Mouse (Mus musculus): ENCODE measurements around the gene Vmn1r197. TPM values are rescaled to one million over a fixed set of nuclear protein-coding genes. Genes with fewer than 3 reads are reported as not detected.
A peak's percentile ranks its signal among the peaks of the same experiment; 100 is the strongest.
"Not testable (repeated sequence)": the region's sequence is repeated elsewhere in the genome, so short reads cannot be mapped to it uniquely, and the experiment has no call there.

Gene Vmn1r197
- not detected for total RNA-seq (2021)

DNA sequence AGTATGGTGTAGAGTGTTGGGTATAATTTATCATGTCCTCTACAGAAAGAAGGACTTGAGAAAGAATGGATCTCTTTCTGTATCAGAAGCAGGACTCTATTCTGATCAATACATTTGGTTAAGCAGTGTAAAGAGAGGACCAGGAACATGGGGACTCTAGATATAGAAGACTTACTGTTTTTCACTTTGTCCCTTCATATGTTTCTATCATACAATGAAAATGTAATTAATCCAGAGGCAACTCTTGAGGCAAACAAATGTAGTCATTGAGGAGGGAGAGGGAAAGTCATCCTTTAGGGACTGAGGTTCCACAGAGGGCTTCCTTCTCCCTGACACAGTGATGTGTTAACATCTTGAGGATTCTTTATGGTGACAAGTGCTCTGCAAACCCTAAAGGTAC is at the start of gene Vmn1r197:
Vmn1r197 (plus strand) TSS at position 301 of the 400 bp plus-strand sequence.
- intact Hi-C loops (cut with DNase I) = no loop called here
- DNase-seq = no peak

- no peak for DNase-seq
- intact Hi-C loops (cut with DNase I) = no loop called here
Observed at GRCm38 (mm10) chr13:22284578-22284977, 39.8 kb upstream of the Vmn1r197 start.

DNA sequence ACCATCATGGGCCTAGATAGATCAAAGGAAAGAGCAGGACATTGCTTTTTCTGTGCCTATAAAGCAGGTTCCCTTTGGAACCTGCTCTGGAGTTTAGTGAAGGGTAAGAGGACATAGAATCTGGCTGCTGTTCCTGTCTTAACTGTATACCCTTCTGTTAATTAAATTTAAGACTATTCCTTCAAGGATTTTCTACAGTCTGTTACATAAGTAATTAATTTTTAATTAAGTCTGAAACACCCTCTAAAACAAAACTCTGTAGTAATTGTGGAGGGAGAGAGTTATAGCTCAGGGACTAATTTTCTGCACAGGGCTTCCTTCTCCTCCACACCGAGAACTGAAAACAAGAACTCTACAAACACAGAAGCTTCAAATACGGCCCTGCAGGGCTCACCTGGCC is 34.8 kb upstream of the Vmn1r197 start, which contains the start of gene Vmn1r196:
Vmn1r196 (plus strand) TSS at position 301 of the 400 bp plus-strand sequence.
- intact Hi-C loops (cut with DNase I) = no loop called here
- DNase-seq = no peak

DNA sequence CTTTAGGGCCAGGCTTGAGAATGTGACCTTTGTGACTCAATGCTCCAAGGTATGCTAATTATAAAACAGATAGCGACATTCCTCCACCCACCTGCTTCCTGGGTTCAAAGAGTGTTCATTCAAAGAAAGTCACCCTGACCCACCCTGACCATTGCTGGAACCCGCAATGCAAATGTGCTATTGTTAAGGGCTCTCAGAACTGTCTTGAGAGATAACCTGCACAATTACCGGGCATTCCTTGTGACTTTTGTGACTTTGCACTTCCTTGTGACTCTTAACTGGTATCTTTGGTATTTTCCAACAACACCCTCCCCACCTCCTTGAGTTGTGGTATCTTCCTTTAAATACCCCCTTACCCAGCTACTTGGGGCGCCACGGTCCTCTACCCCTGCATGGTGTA is 16.3 kb upstream of the Vmn1r197 start:
- intact Hi-C loops (cut with DNase I) = loop anchor here (10.0 kb wide), 1 partner anchor 197 kb away; the partner anchor contains the start of gene Vmn1r202
- not testable (repeated sequence) for DNase-seq

GRCm38 (mm10) chr13:22315361-22315760 is 9.0 kb upstream of the Vmn1r197 start:
- intact Hi-C loops (cut with DNase I) = no loop called here

DNA sequence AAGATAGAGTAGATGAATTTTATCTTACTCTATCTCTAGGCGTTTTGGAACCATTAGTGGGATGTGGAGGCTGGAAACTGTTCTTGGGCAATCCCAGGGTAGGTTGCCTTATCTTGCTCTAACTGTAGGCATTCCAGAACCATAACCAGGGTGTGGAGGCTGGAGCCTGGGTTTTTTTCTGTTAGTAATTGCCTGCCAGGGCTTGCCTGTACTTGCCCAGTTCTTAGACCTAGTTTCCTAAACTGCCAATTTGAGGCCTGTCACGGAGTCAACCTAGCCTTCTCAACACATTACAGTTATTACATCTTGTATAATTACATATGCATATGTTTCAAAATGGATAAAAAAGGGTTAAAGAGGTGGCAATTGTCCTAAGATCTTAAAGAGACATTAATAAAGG is 7.0 kb upstream of the Vmn1r197 start:
- DNase-seq = no peak
- intact Hi-C loops (cut with DNase I) = no loop called here

More at GRCm38 (mm10) chr13:22315361-22315760, 9.0 kb upstream of the Vmn1r197 start:
- DNase-seq = no peak

GRCm38 (mm10) chr13:22320091-22320490 is 4.3 kb upstream of the Vmn1r197 start:
- intact Hi-C loops (cut with DNase I) = no loop called here
- DNase-seq = no peak

- no peak for DNase-seq
- intact Hi-C loops (cut with DNase I) = no loop called here
Observed at GRCm38 (mm10) chr13:22333269-22333668, 8.9 kb downstream of the Vmn1r197 start.

- DNase-seq = no peak
- intact Hi-C loops (cut with DNase I) = no loop called here
Observed at GRCm38 (mm10) chr13:22335565-22335964, 11.2 kb downstream of the Vmn1r197 start.

- no peak for DNase-seq
- intact Hi-C loops (cut with DNase I) = no loop called here
Observed at GRCm38 (mm10) chr13:22350064-22350463, 25.7 kb downstream of the Vmn1r197 start, which contains the start of gene Vmn1r198. Vmn1r198 (plus strand) TSS chr13:22350364.

DNA sequence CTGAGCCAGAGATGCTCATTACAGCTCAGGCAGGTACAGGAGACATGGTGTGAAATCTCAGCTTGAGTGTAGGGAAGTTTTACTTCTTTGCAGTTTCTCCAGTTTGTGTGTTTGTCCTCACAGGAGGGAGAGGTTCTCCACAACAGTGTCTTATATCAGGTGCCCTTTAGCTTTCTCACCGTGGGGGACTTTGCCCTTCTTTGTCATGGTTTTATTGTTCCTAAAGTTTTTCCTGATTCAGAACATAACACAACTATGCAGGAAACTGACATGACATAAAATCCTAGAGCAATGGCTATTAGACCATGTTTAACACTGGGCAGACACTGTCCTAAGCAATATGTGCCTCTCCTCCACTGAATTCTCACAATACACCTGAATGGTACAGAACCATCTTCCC is 26.4 kb downstream of the Vmn1r197 start:
- intact Hi-C loops (cut with DNase I) = no loop called here
- no peak for DNase-seq

DNA sequence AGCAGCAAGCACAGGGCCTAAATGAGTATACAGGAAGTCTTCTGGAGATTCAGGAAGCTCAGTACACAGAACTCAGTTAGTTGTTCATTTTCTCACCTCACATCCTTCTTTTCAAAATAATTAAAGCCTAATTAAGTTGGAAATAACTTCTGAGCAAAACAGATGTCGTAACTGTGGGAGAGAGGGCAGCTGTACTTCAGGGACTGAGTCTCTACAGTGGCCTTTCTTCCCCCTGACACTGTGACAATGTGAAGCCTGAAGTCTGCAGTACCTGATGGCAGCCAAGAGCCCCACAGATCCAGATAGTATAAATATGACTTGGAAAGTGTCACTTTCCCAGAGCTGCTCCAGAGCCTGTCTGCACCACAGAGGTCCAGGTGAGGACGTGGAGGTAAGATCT is 55.1 kb downstream of the Vmn1r197 start, which contains the start of gene Vmn1r199:
Vmn1r199 (plus strand) TSS at position 301 of the 400 bp plus-strand sequence.
- no peak for DNase-seq
- intact Hi-C loops (cut with DNase I) = no loop called here

DNA sequence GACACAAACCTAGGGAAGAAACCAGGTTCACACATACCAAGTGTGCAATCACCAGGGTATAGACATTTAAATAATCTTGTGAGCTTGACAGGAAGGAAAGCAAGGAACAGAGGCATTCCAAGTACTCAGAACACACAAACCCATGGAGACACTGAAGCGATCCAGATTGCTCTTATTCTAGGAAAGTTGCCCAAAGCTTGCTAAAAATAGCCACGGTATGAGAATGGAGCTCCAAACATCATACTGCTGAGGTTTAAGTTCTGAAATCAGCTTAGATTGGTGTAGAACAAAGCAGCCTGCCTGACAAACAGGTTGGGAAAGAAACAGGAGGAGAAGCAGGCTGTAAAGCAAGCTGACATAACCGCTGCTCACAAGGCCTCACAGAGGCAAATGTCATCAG is 56.7 kb downstream of the Vmn1r197 start:
- DNase-seq = peak; percentile 50 to 62
- intact Hi-C loops (cut with DNase I) = not testable (repeated sequence)

Other genes starting within 250 kb of the Vmn1r197 start
- gene Vmn1r188, start 240.1 kb upstream of the Vmn1r197 start, total RNA-seq (2021) = not detected
- gene Vmn1r189, start 218.8 kb upstream of the Vmn1r197 start, total RNA-seq (2021) = not detected
- not detected for gene Vmn1r191, start 140.6 kb upstream of the Vmn1r197 start, total RNA-seq (2021)
- not detected for gene Vmn1r192, start 133.4 kb upstream of the Vmn1r197 start, total RNA-seq (2021)
- not detected for gene Vmn1r193, start 101.4 kb upstream of the Vmn1r197 start, total RNA-seq (2021)
- not detected for gene Vmn1r194, start 80.4 kb upstream of the Vmn1r197 start, total RNA-seq (2021)
- not detected for gene Vmn1r195, start 54.1 kb upstream of the Vmn1r197 start, total RNA-seq (2021)
- gene Vmn1r196, start 34.7 kb upstream of the Vmn1r197 start, total RNA-seq (2021) = not detected
- not detected for gene Vmn1r198, start 25.8 kb downstream of the Vmn1r197 start, total RNA-seq (2021)
- not detected for gene Vmn1r199, start 55.2 kb downstream of the Vmn1r197 start, total RNA-seq (2021)
- not detected for gene Vmn1r200, start 65.8 kb downstream of the Vmn1r197 start, total RNA-seq (2021)
- gene Vmn1r201, start 147.3 kb downstream of the Vmn1r197 start, total RNA-seq (2021) = not detected
- gene Vmn1r202, start 180.8 kb downstream of the Vmn1r197 start, total RNA-seq (2021) = not detected
- gene Vmn1r203, start 193.5 kb downstream of the Vmn1r197 start, total RNA-seq (2021) = not detected
- not detected for gene Vmn1r204, start 228.6 kb downstream of the Vmn1r197 start, total RNA-seq (2021)

All from heart, postnatal 10 days (tissue).